Mouse (Mus musculus) small intestine, adult 2 months (tissue): ENCODE data around the gene Baiap2l2. TPM values are rescaled to one million over a fixed set of nuclear protein-coding genes. Genes with fewer than 3 reads are reported as not detected.

Source experiments
- H3K27ac ChIP-seq: fragments of 200-500 bp; 2 replicates; pipeline ENCODE4 v1.5.1; 2012; ENCODE audit warnings: low read depth, low read length, control low read depth, inconsistent platforms; ENCODE audit not compliant: insufficient read depth
- H3K27me3 ChIP-seq: fragments of 200-500 bp; 2 replicates; pipeline ENCODE4 v1.6.1; 2012; ENCODE audit warnings: mild to moderate bottlenecking, moderate library complexity, low read length, inconsistent platforms; ENCODE audit not compliant: control insufficient read depth, insufficient read depth
- H3K36me3 ChIP-seq: fragments of 200-500 bp; 2 replicates; pipeline ENCODE4 v1.6.1; 2012; ENCODE audit warnings: mild to moderate bottlenecking, low read length, control low read depth, inconsistent platforms; ENCODE audit not compliant: control insufficient read depth, insufficient read depth
- H3K4me1 ChIP-seq: fragments of 200-500 bp; 2 replicates; pipeline ENCODE4 v1.6.1; 2012; ENCODE audit warnings: low read length, inconsistent platforms, mixed read lengths; ENCODE audit not compliant: control insufficient read depth, insufficient read depth, insufficient read length
- H3K4me3 ChIP-seq: fragments of 200-500 bp; 2 replicates; pipeline ENCODE4 v1.5.1; 2012; ENCODE audit warnings: low read depth, mild to moderate bottlenecking, control low read depth, inconsistent platforms, low read length, moderate library complexity
- CTCF ChIP-seq: fragments of 200-500 bp; IDR thresholded peaks from 2 replicates; pipeline ENCODE4 v1.5.1; 2012; ENCODE audit warnings: low read depth, mild to moderate bottlenecking, control low read depth, inconsistent platforms, low read length, moderate library complexity, mixed read lengths; ENCODE audit not compliant: insufficient replicate concordance, insufficient read length; ENCODE audit errors: extremely low read depth
- POLR2A ChIP-seq: fragments of 200-500 bp; IDR thresholded peaks from 2 replicates; pipeline ENCODE4 v1.6.1; 2012; ENCODE audit warnings: low read depth, mild to moderate bottlenecking, control low read depth, inconsistent platforms, low read length, moderate library complexity
- WGBS: fragments of 180-500 bp; shearing (Covaris S2); methylation state at CpG from one replicate; pipeline ENCODE4 v1.1.7; 2018; 5-methylcytosine and 5-hydroxymethylcytosine counted together
- polyA plus RNA-seq: library from polyadenylated mRNA; depleted of rRNA; stranded (reverse); fragments of >200 nt; gene quantifications from 2 replicates; pipeline ENCODE4 v1.2.3, GENCODE M21; 2012

Baiap2l2 gene
- polyA plus RNA-seq, 1 experiment, result 542 TPM

- 63% methylated on average over 7 of the region's 7 CpGs for WGBS
- Histone ChIP-seq H3K4me3 (no peak overlapping the region), H3K4me1 (peaks cover 15% of the 10 kb centered on the region), H3K27me3 (0 out of 2 replicates have a peak, but pooled peaks cover 3% of the 10 kb centered on the region), H3K27ac (no peak overlapping the region), H3K36me3 (peaks cover 20% of the 10 kb centered on the region)
- TF ChIP-seq CTCF (no peak; the same call in 1 of the 2 replicates), POLR2A (no peak)
Observed at GRCm38 (mm10) chr15:79251168-79251567, 34.2 kb downstream of the Baiap2l2 start.

- 60% methylated on average over 2 of the region's 2 CpGs for WGBS
- Histone ChIP-seq H3K27ac (no peak overlapping the region), H3K4me3 (no peak overlapping the region), H3K27me3 (0 out of 2 replicates have a peak, but pooled peaks cover 3% of the 10 kb centered on the region), H3K4me1 (peaks cover 15% of the 10 kb centered on the region), H3K36me3 (peaks cover 23% of the 10 kb centered on the region)
- TF ChIP-seq POLR2A (no peak), CTCF (no peak)
Observed at GRCm38 (mm10) chr15:79250236-79250635, 35.1 kb downstream of the Baiap2l2 start.

DNA sequence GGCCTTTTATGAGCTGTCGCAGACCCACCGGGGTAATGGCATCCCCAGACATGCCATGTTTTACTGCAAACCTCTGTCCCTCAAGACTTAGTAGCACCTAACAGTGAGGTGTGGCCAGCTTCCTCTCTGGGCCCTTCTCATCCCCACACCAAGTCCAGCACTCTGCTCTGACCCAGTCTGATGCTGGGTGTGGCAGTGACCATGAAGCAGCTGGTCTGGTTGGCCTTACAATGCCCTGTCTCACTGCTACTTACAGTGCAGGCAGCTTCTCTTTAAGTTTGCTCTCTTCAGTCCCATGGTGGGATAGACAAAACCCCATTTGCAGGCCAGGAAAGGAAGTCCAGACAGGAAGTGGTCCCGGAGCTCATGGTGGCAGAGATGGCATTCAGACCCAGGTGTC is 40.0 kb downstream of the Baiap2l2 start:
- TF ChIP-seq POLR2A, result no peak
- no peak for TF ChIP-seq CTCF
- H3K4me3 ChIP-seq, result no peak overlapping the region
- H3K27me3 ChIP-seq, result no peaks in the 10 kb centered on the region
- peaks cover 3% of the 10 kb centered on the region for H3K4me1 ChIP-seq
- peaks cover 38% of the 10 kb centered on the region for H3K36me3 ChIP-seq
- no peak overlapping the region for H3K27ac ChIP-seq
- WGBS, result 82% methylated on average over 3 of the region's 3 CpGs

- Histone ChIP-seq H3K27ac (no peak overlapping the region), H3K27me3 (no peaks in the 10 kb centered on the region), H3K4me1 (no peaks in the 10 kb centered on the region; the same call in 1 of the 2 replicates), H3K36me3 (peaks cover 39% of the 10 kb centered on the region), H3K4me3 (no peak overlapping the region)
- TF ChIP-seq CTCF (no peak), POLR2A (no peak)
- WGBS, result 75% methylated on average over 7 of the region's 7 CpGs
Observed at GRCm38 (mm10) chr15:79244071-79244893, 41.1 kb downstream of the Baiap2l2 start.

DNA sequence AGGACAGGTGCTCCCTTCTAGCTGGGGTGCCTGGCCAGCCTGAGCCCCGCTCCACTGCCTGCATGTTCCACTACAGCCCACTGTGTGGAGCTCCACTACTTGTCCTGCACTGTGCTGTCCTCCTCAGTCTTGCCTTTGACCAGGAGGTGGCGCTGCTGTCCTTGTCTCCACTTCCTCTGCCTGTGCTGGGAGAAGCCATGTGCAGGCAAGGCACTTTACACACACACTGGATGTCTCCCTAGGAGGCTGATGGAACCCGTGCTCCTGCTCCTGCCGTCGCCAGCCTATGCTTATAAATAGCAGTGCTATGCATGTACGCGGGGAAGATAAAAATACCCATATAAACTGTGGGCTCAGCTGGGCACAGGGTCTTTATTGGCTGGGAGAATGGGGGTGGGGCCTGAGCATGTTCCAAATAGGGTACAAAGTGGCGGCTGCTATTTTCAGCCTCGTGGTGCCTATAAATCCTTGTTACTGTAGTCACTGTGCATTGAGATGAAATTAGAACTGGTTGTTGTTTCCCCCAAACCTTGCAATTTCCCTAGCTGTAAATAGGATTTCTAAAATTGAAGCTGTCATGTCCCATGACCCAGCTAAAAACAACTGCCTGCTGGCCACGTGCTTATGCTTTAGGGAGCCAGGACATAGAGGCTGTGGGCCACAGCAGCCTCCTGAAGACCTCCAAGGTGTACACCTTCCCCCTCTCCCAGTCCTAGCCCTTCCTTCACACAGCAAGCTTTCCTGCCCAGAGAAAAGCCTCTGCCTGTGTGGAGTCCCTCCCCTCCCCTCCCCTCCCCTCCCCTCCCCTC is 41.9 kb downstream of the Baiap2l2 start:
- Histone ChIP-seq H3K27me3 (no peaks in the 10 kb centered on the region), H3K36me3 (peaks cover 39% of the 10 kb centered on the region), H3K27ac (no peak overlapping the region), H3K4me1 (no peaks in the 10 kb centered on the region; the same call in 1 of the 2 replicates), H3K4me3 (no peak overlapping the region)
- TF ChIP-seq POLR2A (no peak), CTCF (peak; percentile 99)
- WGBS, result 22% methylated on average over 10 of the region's 10 CpGs

- no peak overlapping the region for H3K4me3 ChIP-seq
- TF ChIP-seq POLR2A (no peak), CTCF (no peak)
- H3K27ac ChIP-seq, result no peak overlapping the region
- peaks cover 38% of the 10 kb centered on the region for H3K36me3 ChIP-seq
- WGBS, result 57% methylated on average over 13 of the region's 13 CpGs
- H3K4me1 ChIP-seq, result no peaks in the 10 kb centered on the region; the same call in 1 of the 2 replicates
- no peaks in the 10 kb centered on the region for H3K27me3 ChIP-seq
Observed at GRCm38 (mm10) chr15:79242574-79243233, 42.6 kb downstream of the Baiap2l2 start.
